Mouse (Mus musculus) neural tube, embryonic 12.5 days (tissue): ENCODE results near the gene Ush1g. TPM values are rescaled to one million over a fixed set of nuclear protein-coding genes. Genes with fewer than 3 reads are reported as not detected.

ENCODE experiments used
- ATAC-seq: fragments of 200-750 bp; cut with Nextera tagmentation; 2 replicates; pipeline ENCODE4 v1.8.0; 2017; ENCODE audit warnings: low read depth, mild to moderate bottlenecking, moderate TSS enrichment, moderate library complexity; ENCODE audit not compliant: low FRiP score
- H3K27ac ChIP-seq: fragments of 300-500 bp; sonication (generic); 2 replicates; pipeline ENCODE4 v1.5.1; 2016
- H3K27me3 ChIP-seq: fragments of 300-500 bp; sonication (generic); replicated peaks from 2 replicates; pipeline ENCODE4 v1.6.1; 2016; ENCODE audit warnings: mild to moderate bottlenecking
- H3K36me3 ChIP-seq: fragments of 300-500 bp; sonication (generic); 2 replicates; pipeline ENCODE4 v1.6.1; 2016; ENCODE audit warnings: mild to moderate bottlenecking
- H3K4me1 ChIP-seq: fragments of 300-500 bp; sonication (generic); 2 replicates; pipeline ENCODE4 v1.6.1; 2016
- H3K4me2 ChIP-seq: fragments of 300-500 bp; sonication (generic); replicated peaks from 2 replicates; pipeline ENCODE4 v1.6.1; 2016; ENCODE audit warnings: mild to moderate bottlenecking
- H3K4me3 ChIP-seq: fragments of 300-500 bp; sonication (generic); 2 replicates; pipeline ENCODE4 v1.5.1; 2016
- H3K9ac ChIP-seq: fragments of 300-500 bp; sonication (generic); 2 replicates; pipeline ENCODE4 v1.6.1; 2016; ENCODE audit warnings: mild to moderate bottlenecking
- H3K9me3 ChIP-seq: fragments of 300-500 bp; sonication (generic); 2 replicates; pipeline ENCODE4 v1.6.1; 2016; ENCODE audit warnings: mild to moderate bottlenecking
- WGBS: fragments of 180-500 bp; shearing (Covaris S2); methylation state at CpG from one replicate; pipeline ENCODE4 v1.1.7; 2016; 5-methylcytosine and 5-hydroxymethylcytosine counted together
- polyA plus RNA-seq: library from polyadenylated mRNA; unstranded; fragments of >200 nt; fragmentation: Nextera tagmentation; extraction: Ambion mirVana; gene quantifications from 2 replicates; pipeline ENCODE4 v1.2.1, GENCODE M21; 2016

The Ush1g gene
- polyA plus RNA-seq = 0.08 and 0.28 TPM in 2 replicates

- Histone ChIP-seq H3K4me1 (peaks cover 36% of the 10 kb centered on the region), H3K9ac (no peak within 1 kb of the TSS), H3K27me3 (peaks cover 87% of the 10 kb centered on the region), H3K4me3 (no peak within 1 kb of the TSS), H3K9me3 (no peaks in the 10 kb centered on the region), H3K27ac (no peak within 1 kb of the TSS), H3K4me2 (peak within 1 kb of the TSS; percentile 35), H3K36me3 (no peaks in the 10 kb centered on the region)
- 0 out of 2 replicates have a peak, but pooled peaks have one; percentile 55 for ATAC-seq
- WGBS = 3% methylated on average over 35 of the region's 35 CpGs
Measured at GRCm38 (mm10) chr11:115321906-115322693, at the start of gene Ush1g. Ush1g (minus strand) TSS chr11:115322041.

- H3K27me3 ChIP-seq = peaks cover 32% of the 10 kb centered on the region
- no peaks in the 10 kb centered on the region for H3K9me3 ChIP-seq
- no peak overlapping the region for H3K27ac ChIP-seq
- no peak overlapping the region for H3K4me3 ChIP-seq
- H3K4me1 ChIP-seq = peaks cover 22% of the 10 kb centered on the region
- H3K36me3 ChIP-seq = no peaks in the 10 kb centered on the region
- ATAC-seq = no peak
- no peak overlapping the region for H3K4me2 ChIP-seq
- 43% methylated on average over 8 of the region's 8 CpGs for WGBS
- H3K9ac ChIP-seq = no peak overlapping the region
Measured at GRCm38 (mm10) chr11:115371354-115371753, 49.5 kb upstream of the Ush1g start.

DNA sequence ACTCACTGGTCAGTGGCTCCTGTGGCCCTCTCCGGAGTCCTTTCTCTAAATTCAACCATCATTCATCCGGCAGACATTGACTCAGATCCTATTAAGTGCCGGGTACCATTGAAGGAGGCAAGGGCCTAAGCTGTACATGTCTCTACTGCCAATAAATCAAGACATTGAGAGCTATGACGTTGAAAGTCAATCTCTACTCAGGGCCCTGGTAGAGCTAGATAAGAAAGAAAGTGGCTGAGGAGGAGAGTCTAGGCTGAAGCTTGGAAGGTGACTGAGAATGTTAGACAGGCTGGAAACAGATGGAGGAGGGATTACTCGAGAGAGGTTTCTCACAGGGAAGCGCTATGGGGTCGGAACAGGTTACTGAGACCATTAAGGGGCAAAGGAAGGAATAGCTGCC lies 48.5 kb upstream of the Ush1g start:
- H3K4me3 ChIP-seq = no peak overlapping the region
- no peaks in the 10 kb centered on the region for H3K9me3 ChIP-seq
- no peak overlapping the region for H3K27ac ChIP-seq
- H3K9ac ChIP-seq = no peak overlapping the region
- no peaks in the 10 kb centered on the region for H3K36me3 ChIP-seq
- peaks cover 28% of the 10 kb centered on the region for H3K4me1 ChIP-seq
- no peak for ATAC-seq
- no peak overlapping the region for H3K4me2 ChIP-seq
- H3K27me3 ChIP-seq = peaks cover 33% of the 10 kb centered on the region
- 49% methylated on average over 7 of the region's 7 CpGs for WGBS

- Histone ChIP-seq H3K27me3 (peaks cover 22% of the 10 kb centered on the region; the same call in 1 of the 2 replicates), H3K4me3 (peak within 1 kb of the TSS; percentile 62), H3K4me1 (peaks cover 20% of the 10 kb centered on the region), H3K27ac (peak within 1 kb of the TSS; percentile 68; the same call in 1 of the 2 replicates), H3K9me3 (no peaks in the 10 kb centered on the region), H3K36me3 (no peaks in the 10 kb centered on the region), H3K4me2 (peak within 1 kb of the TSS; percentile 93), H3K9ac (peak within 1 kb of the TSS; percentile 77)
- WGBS = under 1% methylated on average over 39 of the region's 39 CpGs
- peak; percentile 75 for ATAC-seq
Measured at GRCm38 (mm10) chr11:115367395-115367944, 45.6 kb upstream of the Ush1g start, which contains the start of gene Hid1. Hid1 (minus strand) TSS chr11:115367756.

DNA sequence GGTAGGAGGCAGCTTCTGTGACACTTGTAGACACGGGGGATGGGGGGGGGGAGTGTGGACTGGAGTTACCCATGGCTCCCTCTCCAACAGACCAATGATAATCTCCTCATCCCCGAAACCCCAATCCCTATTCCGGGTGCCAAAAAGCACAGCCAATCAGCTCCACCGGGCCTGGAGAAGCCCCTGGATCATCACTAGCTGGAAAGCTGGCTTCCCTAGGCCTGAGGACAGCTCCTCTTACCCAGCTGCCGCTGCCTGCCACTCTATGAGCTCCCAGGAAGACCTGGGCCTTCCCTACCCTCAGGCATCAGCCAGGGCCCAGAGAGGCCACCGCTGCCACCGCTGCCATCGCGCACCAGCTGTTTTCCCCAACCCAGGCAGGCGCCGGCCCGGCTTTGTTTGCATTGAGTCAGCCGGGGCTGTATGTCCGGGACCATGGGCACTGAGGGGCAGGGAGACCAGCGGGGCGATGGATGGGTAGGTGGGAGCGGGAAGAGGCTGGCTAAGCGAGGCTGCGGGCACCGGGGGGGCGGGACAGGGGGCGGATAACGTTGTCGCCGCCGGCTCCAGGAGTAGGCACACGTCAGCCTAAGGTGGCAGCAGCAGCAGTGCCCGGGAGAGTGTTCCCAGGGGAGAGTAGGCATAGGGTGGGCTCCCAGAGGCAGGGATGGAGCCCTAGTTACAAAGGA lies 45.0 kb upstream of the Ush1g start:
- peak; percentile 76 for ATAC-seq
- Histone ChIP-seq H3K4me1 (peaks cover 20% of the 10 kb centered on the region), H3K9ac (peak overlapping the region; percentile 77), H3K4me3 (peak overlapping the region; percentile 62), H3K27me3 (peaks cover 22% of the 10 kb centered on the region; the same call in 1 of the 2 replicates), H3K9me3 (no peaks in the 10 kb centered on the region), H3K36me3 (no peaks in the 10 kb centered on the region), H3K4me2 (peak overlapping the region; percentile 93), H3K27ac (peak overlapping the region; percentile 68; the same call in 1 of the 2 replicates)
- WGBS = 1% methylated on average over 28 of the region's 28 CpGs

DNA sequence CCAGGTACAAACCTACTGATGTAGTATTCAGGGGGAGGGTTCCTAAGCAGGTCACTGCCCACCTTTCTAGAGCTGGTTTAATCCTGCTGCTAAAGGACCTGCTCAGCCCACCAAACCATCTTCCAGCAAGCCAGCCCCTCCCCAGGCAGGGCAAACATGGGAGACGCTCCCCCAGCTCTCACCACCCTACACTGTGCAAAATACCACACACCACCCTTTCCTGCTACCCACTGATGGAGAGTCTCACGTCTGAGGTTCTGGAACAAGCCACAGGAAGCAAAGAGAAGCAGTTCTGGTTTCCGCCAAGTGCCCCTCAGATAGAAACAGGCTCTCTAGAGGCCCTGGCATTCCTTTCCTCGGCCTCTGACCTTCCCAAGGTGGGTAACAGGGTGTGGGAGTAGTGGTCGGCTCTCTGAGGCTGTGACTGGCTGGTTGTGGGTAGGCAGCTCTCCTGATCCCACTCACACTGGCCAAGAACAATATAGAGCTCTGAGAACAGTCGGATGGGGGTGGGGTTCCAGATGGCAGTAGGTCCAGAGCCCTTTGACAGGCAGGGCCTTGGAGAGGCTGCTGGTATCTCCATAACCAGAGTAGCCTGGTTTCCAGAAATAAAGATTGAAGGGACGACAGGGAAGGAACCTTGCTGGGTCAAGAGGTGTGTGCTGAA lies 44.3 kb upstream of the Ush1g start:
- Histone ChIP-seq H3K36me3 (no peaks in the 10 kb centered on the region), H3K9me3 (no peaks in the 10 kb centered on the region), H3K4me2 (peak overlapping the region; percentile 93), H3K4me3 (peak overlapping the region; percentile 62), H3K9ac (peak overlapping the region; percentile 77), H3K27ac (no peak overlapping the region), H3K4me1 (peaks cover 20% of the 10 kb centered on the region), H3K27me3 (peaks cover 22% of the 10 kb centered on the region; the same call in 1 of the 2 replicates)
- 52% methylated on average over 7 of the region's 7 CpGs for WGBS
- ATAC-seq = 0 out of 2 replicates have a peak, but pooled peaks have one; percentile 9

GRCm38 (mm10) chr11:115364136-115364535 lies 42.3 kb upstream of the Ush1g start:
- Histone ChIP-seq H3K36me3 (no peaks in the 10 kb centered on the region), H3K9me3 (no peaks in the 10 kb centered on the region), H3K27ac (no peak overlapping the region), H3K9ac (no peak overlapping the region), H3K4me2 (0 out of 2 replicates have a peak overlapping the region, but pooled peaks have one; percentile 7), H3K4me1 (peaks cover 27% of the 10 kb centered on the region), H3K27me3 (peaks cover 28% of the 10 kb centered on the region), H3K4me3 (no peak overlapping the region)
- WGBS = 83% methylated on average over 3 of the region's 3 CpGs
- no peak for ATAC-seq

DNA sequence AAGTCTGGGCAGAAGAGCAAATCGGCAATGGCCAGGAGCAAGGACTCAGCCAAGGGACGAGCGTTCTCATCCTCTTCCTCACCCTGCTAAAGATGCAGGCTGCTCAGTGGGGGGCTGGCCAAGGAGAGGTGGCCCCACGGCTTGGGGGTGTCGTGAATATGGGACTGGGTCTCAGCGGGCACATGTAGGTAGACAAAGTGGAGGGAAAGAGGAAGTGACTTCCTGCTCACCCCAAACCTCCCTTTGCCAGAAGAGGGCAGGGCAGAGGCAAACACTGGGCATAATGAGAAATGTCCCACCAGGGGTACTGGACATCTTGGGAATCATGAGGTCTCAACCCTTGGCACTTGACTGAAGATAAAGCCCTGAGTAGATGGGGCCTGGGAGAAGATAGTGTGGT lies 37.9 kb upstream of the Ush1g start:
- 0 out of 2 replicates have a peak overlapping the region, but pooled peaks have one; percentile 5 for H3K9ac ChIP-seq

GRCm38 (mm10) chr11:115359293-115359692 lies 37.5 kb upstream of the Ush1g start:
- peak overlapping the region; percentile 20 for H3K4me2 ChIP-seq
- no peak overlapping the region for H3K27ac ChIP-seq
- H3K9me3 ChIP-seq = no peaks in the 10 kb centered on the region
- peaks cover 25% of the 10 kb centered on the region; the same call in 1 of the 2 replicates for H3K27me3 ChIP-seq
- no peak overlapping the region for H3K4me3 ChIP-seq
- WGBS = 36% methylated on average over 3 of the region's 3 CpGs
- 0 out of 2 replicates have a peak overlapping the region, but pooled peaks have one; percentile 5 for H3K9ac ChIP-seq
- H3K4me1 ChIP-seq = peaks cover 12% of the 10 kb centered on the region
- peak; percentile 58; the same call in 1 of the 2 replicates for ATAC-seq
- H3K36me3 ChIP-seq = peaks cover 13% of the 10 kb centered on the region

More for the DNA sequence above, 37.9 kb upstream of the Ush1g start:
- H3K4me3 ChIP-seq = no peak overlapping the region
- H3K4me1 ChIP-seq = peaks cover 12% of the 10 kb centered on the region
- H3K27me3 ChIP-seq = peaks cover 25% of the 10 kb centered on the region; the same call in 1 of the 2 replicates
- peaks cover 13% of the 10 kb centered on the region for H3K36me3 ChIP-seq
- H3K4me2 ChIP-seq = peak overlapping the region; percentile 20; the same call in 1 of the 2 replicates
- WGBS = 61% methylated on average over 6 of the region's 6 CpGs
- ATAC-seq = no peak
- H3K9me3 ChIP-seq = no peaks in the 10 kb centered on the region
- no peak overlapping the region for H3K27ac ChIP-seq

GRCm38 (mm10) chr11:115358468-115358867 lies 36.6 kb upstream of the Ush1g start:
- H3K9me3 ChIP-seq = no peaks in the 10 kb centered on the region
- peaks cover 13% of the 10 kb centered on the region for H3K36me3 ChIP-seq
- H3K4me3 ChIP-seq = no peak overlapping the region
- H3K9ac ChIP-seq = 0 out of 2 replicates have a peak overlapping the region, but pooled peaks have one; percentile 5
- H3K4me2 ChIP-seq = no peak overlapping the region
- 18% methylated on average over 5 of the region's 5 CpGs for WGBS
- no peak overlapping the region for H3K27ac ChIP-seq
- peaks cover 12% of the 10 kb centered on the region for H3K4me1 ChIP-seq
- peaks cover 25% of the 10 kb centered on the region; the same call in 1 of the 2 replicates for H3K27me3 ChIP-seq
- no peak for ATAC-seq

DNA sequence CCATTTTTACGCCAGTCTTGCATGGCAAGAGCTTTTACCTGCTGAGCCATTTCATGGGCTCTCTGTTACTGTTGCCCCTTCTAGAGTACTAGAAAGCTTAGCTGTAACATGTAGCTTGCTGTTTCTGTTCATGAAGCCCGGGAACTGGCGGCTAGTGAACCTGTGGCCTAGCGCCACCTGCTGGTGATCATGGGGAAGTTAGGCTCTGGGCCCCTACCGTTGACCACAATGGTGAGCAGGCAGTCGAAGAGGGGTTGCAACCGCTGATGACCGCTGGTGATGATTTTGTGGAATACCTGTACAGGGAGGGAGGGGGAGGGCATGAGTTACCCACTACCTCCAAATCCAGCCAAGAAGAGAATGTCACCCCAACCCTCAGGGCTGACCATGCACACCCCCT lies 32.3 kb upstream of the Ush1g start:
- H3K4me2 ChIP-seq = no peak overlapping the region
- peaks cover 33% of the 10 kb centered on the region for H3K36me3 ChIP-seq
- 7% methylated on average over 8 of the region's 8 CpGs for WGBS
- H3K4me1 ChIP-seq = peaks cover 6% of the 10 kb centered on the region
- no peak overlapping the region for H3K9ac ChIP-seq
- no peak overlapping the region for H3K4me3 ChIP-seq
- H3K27ac ChIP-seq = no peak overlapping the region
- H3K9me3 ChIP-seq = no peaks in the 10 kb centered on the region
- no peak for ATAC-seq
- peaks cover 28% of the 10 kb centered on the region for H3K27me3 ChIP-seq
